Mouse (Mus musculus) megakaryocyte, embryonic 14.5 days (primary cell): ENCODE data around the gene Cnbp.

Source experiments
- FLI1 ChIP-seq: IDR thresholded peaks from 2 replicates; pipeline ENCODE4 v1.6.1; 2012; ENCODE audit warnings: low read length, inconsistent platforms, mixed read lengths
- GATA1 ChIP-seq: IDR thresholded peaks from 3 replicates; pipeline ENCODE4 v1.6.1; 2012; ENCODE audit warnings: mixed read lengths, low read length, inconsistent platforms, borderline replicate concordance

- TF ChIP-seq GATA1 (no peak), FLI1 (no peak)
Observed at GRCm38 (mm10) chr6:87850155-87850899, 579 bp downstream of the Cnbp start.
